Mouse (Mus musculus) brain, embryonic 14.5 days (tissue): ENCODE measurements around the gene Prrt2.

Experiments used
- CTCF ChIP-seq: fragments of 200-500 bp; IDR thresholded peaks from 2 replicates; pipeline ENCODE4 v1.5.1; 2012; ENCODE audit warnings: inconsistent platforms, mild to moderate bottlenecking, moderate library complexity, borderline replicate concordance; ENCODE audit not compliant: insufficient read depth, insufficient read length; ENCODE audit errors: extremely low read depth
- POLR2A ChIP-seq: fragments of 200-500 bp; IDR thresholded peaks from 2 replicates; pipeline ENCODE4 v1.6.1; 2012; ENCODE audit warnings: mild to moderate bottlenecking, inconsistent platforms, borderline replicate concordance; ENCODE audit not compliant: poor library complexity, insufficient read depth, insufficient read length, severe bottlenecking; ENCODE audit errors: extremely low read depth

GRCm38 (mm10) chr7:126978841-126979240 lies 42.2 kb downstream of the Prrt2 start:
- TF ChIP-seq POLR2A, result no peak
- TF ChIP-seq CTCF, result no peak
